Mouse (Mus musculus): ENCODE results near the gene Gmppa.

Gmppa gene

DNA sequence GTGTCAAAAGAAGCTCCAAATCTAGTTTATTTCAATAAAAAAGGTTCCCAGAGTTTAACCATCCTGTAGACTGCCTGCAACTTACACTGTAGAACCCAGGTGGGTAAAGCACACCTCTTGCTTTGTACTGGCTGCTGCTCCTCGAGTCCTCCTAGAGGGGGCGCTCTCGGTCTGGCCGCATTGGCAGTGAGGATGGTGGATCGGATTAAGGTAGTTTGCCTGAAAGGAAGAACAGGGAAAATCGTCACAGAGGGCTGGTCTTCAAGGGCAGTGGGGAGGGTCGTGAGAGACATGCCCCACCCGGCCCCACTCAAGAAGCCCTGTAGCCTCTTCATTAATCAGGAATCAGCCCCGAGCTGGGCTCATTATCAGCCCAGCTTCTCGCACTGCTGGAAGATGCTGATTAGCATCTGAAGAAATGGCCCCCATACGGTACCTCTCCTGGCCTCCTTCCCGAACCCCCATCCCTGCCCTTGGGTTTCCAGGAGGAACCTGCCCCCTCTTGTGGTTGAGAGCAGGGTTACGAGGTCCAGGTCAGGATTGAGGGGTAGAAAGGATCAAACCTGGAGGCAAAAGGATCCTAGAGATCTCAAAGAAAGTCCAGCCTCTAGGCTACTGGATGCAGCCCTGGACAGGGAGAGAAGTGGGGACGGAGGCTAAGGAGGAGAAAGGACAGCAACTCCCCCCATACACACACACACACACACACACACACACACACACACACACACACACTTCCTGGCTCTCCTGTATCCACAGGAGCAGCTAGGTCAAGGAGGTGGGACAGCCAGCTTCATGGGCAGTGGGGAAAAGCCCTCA is 21.2 kb downstream of the Gmppa start:
- peak; percentile 18 for DNase-seq (ENCODE audit: low read depth, low spot score)

DNA sequence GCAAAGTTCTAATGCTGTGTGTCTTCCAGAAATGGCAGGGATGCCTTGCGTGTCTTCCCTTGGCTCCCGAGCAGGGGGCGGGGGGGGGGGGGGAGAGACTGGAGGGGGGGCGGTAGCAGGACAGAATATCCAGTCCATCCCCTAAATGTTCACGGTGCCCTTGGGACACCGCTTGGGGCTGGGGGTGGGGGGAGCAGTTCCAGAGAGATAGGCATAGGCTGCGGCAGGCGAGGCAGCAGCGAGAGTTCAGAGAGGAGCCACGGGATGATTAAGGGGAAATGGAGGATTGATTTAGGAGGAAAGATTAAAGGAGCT is 21.9 kb downstream of the Gmppa start:
- Histone ChIP-seq H3K36me3 (ENCODE audit: control insufficient read depth, insufficient read depth, low read length, poor library complexity, severe bottlenecking) (no peaks in the 10 kb centered on the region), H3K27me3 (ENCODE audit: control insufficient read depth, insufficient read depth, low read length, poor library complexity, severe bottlenecking) (peaks cover 3% of the 10 kb centered on the region)
- DNase-seq (ENCODE audit: low read depth, low spot score), result no peak

More for the DNA sequence above, 21.2 kb downstream of the Gmppa start:
- Histone ChIP-seq H3K36me3 (ENCODE audit: control insufficient read depth, insufficient read depth, low read length, poor library complexity, severe bottlenecking) (no peaks in the 10 kb centered on the region), H3K27me3 (ENCODE audit: control insufficient read depth, insufficient read depth, low read length, poor library complexity, severe bottlenecking) (peaks cover 3% of the 10 kb centered on the region)

DNA sequence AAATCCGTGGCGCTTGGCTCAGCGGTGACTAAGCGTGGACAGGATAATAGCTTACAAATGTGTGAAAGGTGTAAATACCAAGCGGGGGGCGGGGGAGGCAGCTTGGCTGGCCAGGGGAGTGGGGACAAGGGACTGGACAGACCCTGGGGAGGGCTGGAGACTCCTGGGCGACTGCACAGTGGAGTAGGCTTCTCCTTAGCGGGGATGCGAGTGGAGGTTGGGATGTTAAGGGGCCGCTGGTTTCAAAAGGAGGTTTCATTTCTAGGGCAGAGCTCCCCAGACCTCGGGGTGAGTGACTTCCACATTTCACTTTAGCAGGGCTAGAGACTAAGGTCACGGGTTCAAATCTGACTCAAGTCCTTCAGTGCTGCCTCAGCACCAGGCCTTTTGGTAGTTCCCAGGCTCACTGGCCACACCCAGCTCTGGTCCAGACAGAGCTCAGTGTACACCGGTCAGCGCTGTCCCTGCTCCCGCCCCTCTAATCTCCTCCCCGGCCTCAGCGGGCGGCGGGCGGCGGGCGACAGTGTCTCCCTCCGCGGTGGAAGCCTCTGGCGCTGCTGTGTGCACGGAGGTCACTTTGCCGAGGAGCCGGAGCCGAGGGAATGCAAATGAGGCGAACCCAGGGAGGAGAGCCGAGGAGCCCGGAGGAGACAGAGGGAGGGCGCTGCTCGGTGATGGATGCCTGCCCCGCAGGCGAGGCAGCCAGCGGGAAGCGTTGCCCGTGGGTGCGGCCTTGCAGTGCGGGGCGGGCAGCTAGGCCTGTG is 22.5 kb downstream of the Gmppa start:
- DNase-seq (ENCODE audit: low read depth, low spot score), result peak; percentile 18
- Histone ChIP-seq H3K27me3 (ENCODE audit: control insufficient read depth, insufficient read depth, low read length, poor library complexity, severe bottlenecking) (peaks cover 3% of the 10 kb centered on the region), H3K36me3 (ENCODE audit: control insufficient read depth, insufficient read depth, low read length, poor library complexity, severe bottlenecking) (no peaks in the 10 kb centered on the region)

DNA sequence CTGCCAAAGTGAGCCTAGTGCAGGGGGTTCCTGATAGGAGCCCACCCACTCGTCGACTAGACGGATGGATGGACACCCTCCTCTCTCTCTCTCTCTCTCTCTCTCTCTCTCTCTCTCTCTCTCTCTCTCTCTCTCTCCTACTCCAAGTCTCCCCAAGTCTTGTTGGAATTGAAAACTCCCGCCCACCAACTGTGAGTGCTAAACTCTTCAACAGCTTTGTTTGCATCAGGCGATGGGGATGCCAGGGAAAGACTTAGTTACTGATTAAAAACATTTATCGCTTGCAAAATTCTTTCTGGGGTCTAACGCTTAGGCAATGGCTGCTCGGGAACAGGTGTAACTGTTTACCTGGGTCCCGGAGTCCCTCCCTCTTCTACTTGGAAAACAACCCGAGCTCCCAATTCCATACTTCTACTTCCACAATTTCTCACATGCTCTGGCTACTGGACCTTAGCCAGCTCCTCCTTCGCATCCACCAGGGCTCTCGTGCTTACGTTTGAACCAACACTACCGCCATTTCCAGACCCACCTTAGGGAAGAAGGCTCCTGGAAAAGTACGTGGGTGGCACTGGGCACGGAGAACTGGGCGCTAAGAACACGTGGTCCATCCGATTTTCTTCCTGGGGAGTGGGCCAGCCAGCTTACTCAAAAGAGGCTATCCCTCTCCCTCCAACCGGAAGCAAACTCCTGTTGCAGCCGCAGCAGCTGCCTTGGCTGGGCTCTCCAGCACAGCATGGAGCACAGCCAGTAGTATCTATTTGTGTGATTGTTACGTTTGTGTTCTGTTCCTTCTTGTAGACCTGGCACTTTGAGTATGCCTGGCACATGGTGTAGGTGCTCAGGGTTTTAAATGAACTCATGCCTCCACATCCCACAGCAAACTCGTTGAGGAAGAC is 23.3 kb downstream of the Gmppa start:
- Histone ChIP-seq H3K27me3 (ENCODE audit: control insufficient read depth, insufficient read depth, low read length, poor library complexity, severe bottlenecking) (peaks cover 3% of the 10 kb centered on the region; the same call in 1 of the 2 replicates), H3K36me3 (ENCODE audit: control insufficient read depth, insufficient read depth, low read length, poor library complexity, severe bottlenecking) (no peaks in the 10 kb centered on the region)
- no peak for DNase-seq (ENCODE audit: low read depth, low spot score)

DNA sequence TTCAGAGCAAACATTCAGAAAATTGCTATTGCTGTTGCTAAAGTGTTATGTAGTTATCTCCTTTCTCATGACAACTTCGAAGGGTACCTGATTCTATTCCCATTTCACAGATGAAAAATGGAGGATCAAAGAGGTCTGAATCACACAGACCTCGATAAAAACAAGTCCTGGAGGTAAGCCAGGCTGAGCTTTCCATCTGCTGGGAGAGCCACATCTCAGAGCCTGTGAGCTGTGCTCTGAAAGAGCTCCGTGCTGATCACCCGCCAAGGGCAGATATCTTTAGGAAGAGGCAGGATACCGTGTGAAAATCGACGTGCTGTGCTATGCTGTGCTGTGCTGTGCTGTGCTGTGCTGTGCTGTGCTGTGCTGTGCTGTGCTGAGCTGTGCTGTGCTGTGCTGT is 24.6 kb downstream of the Gmppa start:
- Histone ChIP-seq H3K27me3 (ENCODE audit: control insufficient read depth, insufficient read depth, low read length, poor library complexity, severe bottlenecking) (peaks cover 3% of the 10 kb centered on the region; the same call in 1 of the 2 replicates), H3K36me3 (ENCODE audit: control insufficient read depth, insufficient read depth, low read length, poor library complexity, severe bottlenecking) (no peaks in the 10 kb centered on the region)
- DNase-seq (ENCODE audit: low read depth, low spot score), result no peak

DNA sequence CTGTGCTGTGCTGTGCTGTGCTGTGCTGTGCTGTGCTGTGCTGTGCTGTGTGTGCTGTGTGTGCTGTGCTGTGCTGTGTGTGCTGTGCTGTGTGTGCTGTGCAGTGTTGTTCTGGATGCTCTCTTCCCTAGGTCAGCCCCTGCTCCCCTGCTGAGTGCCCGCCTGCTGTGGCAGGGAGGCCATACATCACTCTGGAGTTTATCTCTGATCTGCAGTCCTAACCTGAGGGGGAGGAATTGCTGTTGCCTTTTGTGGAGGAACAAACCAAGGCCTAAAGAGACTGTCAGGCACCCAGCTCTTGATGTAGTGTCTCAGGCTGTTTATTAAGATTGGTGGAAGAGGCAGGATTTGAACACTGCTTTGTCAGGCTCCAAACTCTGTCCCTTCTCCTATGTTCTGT is 26.9 kb downstream of the Gmppa start:
- no peak for DNase-seq (ENCODE audit: low read depth, low spot score)
- Histone ChIP-seq H3K27me3 (ENCODE audit: control insufficient read depth, insufficient read depth, low read length, poor library complexity, severe bottlenecking) (0 out of 2 replicates have a peak, but pooled peaks cover under 1% of the 10 kb centered on the region), H3K36me3 (ENCODE audit: control insufficient read depth, insufficient read depth, low read length, poor library complexity, severe bottlenecking) (no peaks in the 10 kb centered on the region)

DNA sequence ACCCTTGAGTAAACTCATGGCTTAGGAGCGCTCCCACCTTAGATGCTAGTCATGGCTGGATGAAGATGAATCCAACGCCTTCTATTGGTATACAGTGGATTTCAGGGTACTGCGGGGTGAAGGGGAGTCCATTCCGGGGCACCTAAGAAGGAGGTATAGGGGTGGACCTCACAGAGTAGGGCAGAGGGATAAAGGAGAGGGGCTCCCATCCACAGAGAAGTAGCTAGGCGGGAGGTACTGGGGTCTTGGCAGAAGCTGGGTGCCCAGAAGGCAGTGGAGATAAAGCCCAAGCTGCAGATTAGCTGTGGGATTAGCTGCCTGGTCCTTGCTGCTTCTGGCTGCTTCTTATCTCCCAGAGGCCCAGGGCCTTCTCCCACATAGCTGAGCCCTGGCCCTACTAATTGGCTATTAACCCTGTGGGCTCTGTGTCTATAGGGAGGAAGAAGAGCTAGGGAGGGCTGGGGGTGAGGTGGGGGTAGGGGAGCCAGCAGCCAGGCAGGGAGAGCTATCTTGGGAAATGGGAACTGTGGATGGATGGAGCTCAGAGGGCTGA is 28.0 kb downstream of the Gmppa start:
- Histone ChIP-seq H3K27me3 (ENCODE audit: control insufficient read depth, insufficient read depth, low read length, poor library complexity, severe bottlenecking) (no peaks in the 10 kb centered on the region), H3K36me3 (ENCODE audit: control insufficient read depth, insufficient read depth, low read length, poor library complexity, severe bottlenecking) (no peaks in the 10 kb centered on the region)
- no peak for DNase-seq (ENCODE audit: low read depth, low spot score)

DNA sequence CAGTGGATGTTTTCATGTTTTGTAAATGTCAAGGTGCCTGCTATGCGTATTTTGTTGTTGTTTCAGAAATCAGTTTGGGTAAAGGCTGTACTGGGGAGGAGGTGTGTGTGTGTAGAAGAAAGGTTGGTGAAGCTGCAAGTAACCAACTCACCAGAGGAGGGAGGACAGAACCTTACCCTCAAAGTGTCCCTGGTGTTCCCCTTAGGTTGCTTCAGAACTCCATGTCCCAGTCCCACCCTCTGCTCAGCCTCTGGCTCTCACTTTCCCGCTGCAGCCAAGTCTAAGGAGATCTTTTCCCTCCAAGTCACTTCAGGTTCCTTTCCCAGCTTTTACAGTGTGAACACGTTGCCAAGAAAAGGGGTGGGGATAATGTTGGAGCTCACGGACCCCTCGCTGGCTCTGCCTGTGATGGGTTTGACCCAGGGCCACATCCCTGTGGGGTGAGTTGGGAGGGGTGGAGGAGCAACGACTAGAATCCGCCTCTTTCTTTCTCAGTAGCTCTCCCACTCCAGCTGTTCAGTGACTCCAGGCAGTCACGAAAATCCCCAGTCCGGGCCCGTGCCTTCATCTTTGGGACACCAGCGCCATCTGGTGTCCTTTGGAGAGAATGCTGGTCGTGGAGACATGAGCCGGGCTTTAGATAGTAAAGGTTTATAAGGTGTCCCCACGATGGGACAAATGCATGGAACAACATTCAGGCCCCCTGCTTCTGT is 31.6 kb downstream of the Gmppa start:
- peak; percentile 79 for DNase-seq (ENCODE audit: low read depth, low spot score)
- no peaks in the 10 kb centered on the region for H3K36me3 ChIP-seq (ENCODE audit: control insufficient read depth, insufficient read depth, low read length, poor library complexity, severe bottlenecking)
- no peaks in the 10 kb centered on the region for H3K27me3 ChIP-seq (ENCODE audit: control insufficient read depth, insufficient read depth, low read length, poor library complexity, severe bottlenecking)

DNA sequence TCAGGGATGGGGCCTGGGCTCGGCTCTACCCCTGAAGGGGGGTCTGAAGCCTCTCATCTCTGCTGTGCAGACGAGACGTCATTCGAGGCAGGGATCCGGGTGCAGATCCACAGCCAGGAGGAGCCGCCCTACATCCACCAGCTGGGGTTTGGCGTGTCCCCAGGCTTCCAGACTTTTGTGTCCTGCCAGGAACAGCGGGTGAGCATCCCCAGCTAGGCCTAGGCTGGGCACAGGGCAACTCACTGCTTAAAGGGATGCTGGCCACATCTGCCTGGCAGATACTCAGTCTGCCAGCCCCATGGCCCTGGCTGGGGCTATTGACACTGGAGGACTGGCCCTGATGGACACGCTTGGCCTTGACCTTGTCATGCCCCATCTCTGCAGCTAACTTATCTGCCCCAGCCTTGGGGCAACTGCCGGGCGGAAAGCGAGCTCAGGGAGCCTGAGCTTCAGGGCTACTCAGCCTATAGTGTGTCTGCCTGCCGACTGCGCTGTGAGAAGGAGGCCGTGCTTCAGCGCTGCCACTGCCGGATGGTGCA is 33.6 kb downstream of the Gmppa start:
- H3K36me3 ChIP-seq (ENCODE audit: control insufficient read depth, insufficient read depth, low read length, poor library complexity, severe bottlenecking), result no peaks in the 10 kb centered on the region
- no peak for DNase-seq (ENCODE audit: low read depth, low spot score)
- no peaks in the 10 kb centered on the region for H3K27me3 ChIP-seq (ENCODE audit: control insufficient read depth, insufficient read depth, low read length, poor library complexity, severe bottlenecking)

DNA sequence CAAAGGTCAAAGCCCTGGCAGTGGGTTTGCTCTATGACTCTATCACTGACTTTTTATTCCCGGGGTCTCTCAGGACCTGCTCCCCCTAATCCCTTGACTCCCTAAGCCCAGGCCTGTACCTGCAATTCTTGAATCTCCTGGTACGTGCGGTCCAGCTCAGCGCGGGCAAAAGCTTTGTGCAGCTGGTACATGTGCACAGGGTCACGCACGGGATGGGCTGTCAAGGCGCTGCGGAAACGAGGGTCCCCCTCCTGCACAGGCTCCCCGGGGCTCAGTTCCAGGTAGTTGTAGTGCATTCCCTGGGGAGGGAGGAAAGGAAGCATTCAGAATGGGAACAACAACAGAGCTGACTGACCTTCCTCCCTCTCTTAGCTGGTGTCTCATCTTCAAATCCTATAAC is 40.7 kb downstream of the Gmppa start:
- Histone ChIP-seq H3K27me3 (ENCODE audit: control insufficient read depth, insufficient read depth, low read length, poor library complexity, severe bottlenecking) (no peaks in the 10 kb centered on the region), H3K36me3 (ENCODE audit: control insufficient read depth, insufficient read depth, low read length, poor library complexity, severe bottlenecking) (0 out of 2 replicates have a peak, but pooled peaks cover 2% of the 10 kb centered on the region)
- no peak for DNase-seq (ENCODE audit: low read depth, low spot score)

DNA sequence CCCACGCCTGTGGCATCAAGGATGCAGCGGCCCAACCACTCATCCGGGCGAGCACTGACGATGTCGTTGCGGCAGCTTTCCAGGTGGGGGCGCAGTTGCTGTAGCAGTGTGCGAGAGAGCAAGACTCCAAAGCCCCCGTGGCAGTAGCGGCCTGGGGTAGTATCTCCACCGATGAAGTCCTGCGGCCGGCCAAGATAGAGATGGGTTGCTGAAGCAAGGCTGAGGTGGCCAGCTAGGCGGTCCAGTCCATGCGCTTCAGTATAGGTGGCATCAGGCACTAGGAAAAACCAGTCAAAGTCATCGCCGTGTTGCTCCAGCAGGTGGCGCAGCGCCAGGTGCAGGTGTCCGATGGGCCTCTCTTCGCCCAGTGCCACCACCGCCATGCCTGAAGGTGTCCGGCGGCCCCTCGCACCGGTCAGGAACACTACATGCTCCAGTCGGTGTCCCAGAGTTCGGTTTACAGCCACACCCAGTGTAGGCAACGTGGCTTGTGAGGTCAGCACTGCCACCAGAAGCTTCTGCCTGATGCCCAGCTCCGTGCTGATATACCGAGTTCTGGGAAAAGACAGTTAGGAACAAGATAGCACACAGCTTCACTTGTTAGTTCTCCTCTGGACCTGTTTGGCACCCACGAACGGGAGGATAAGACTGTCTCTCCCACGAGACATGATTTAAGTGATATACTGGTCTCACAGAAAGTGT is 41.7 kb downstream of the Gmppa start:
- peak; percentile 88 for DNase-seq (ENCODE audit: low read depth, low spot score)
- Histone ChIP-seq H3K27me3 (ENCODE audit: control insufficient read depth, insufficient read depth, low read length, poor library complexity, severe bottlenecking) (no peaks in the 10 kb centered on the region), H3K36me3 (ENCODE audit: control insufficient read depth, insufficient read depth, low read length, poor library complexity, severe bottlenecking) (0 out of 2 replicates have a peak, but pooled peaks cover 2% of the 10 kb centered on the region)

DNA sequence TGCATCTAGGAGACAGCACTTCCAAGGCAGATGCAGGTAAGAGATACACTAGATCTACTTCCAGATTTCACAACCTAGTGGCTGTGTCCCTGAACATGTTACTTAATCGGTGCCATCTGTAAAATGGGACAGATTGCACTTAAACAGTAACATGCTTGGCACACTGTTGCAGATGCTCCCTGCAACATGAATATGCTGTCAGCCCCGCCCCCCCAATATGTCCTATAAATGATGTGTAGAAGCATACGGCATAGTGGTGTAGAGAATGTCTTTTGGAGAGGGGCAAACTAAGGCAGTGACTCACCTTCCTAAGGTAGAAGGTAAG is 42.2 kb downstream of the Gmppa start:
- no peaks in the 10 kb centered on the region for H3K27me3 ChIP-seq (ENCODE audit: control insufficient read depth, insufficient read depth, low read length, poor library complexity, severe bottlenecking)
- 0 out of 2 replicates have a peak, but pooled peaks cover 2% of the 10 kb centered on the region for H3K36me3 ChIP-seq (ENCODE audit: control insufficient read depth, insufficient read depth, low read length, poor library complexity, severe bottlenecking)
- peak; percentile 33 for DNase-seq (ENCODE audit: low read depth, low spot score)

DNA sequence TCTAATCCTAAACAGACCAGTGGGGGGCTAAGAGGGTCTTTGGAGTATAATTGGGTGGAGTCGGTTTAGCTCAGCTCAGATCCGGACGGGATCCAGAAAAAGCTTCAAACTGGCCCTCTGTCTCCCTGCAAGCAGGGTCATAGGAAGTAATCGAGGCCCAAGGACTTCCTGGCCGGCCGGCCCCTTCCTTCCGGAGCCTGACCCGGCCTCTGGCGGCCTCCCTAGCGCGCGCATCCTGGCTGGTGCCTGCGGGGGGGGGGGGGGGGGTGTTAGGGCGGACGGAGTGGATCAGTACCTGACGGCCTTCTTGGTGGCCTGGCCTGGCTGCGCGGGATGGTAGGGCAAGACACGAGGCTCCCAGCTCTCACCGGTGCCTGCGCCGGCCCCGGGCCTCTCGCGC is 42.8 kb downstream of the Gmppa start:
- H3K27me3 ChIP-seq (ENCODE audit: control insufficient read depth, insufficient read depth, low read length, poor library complexity, severe bottlenecking), result no peaks in the 10 kb centered on the region
- H3K36me3 ChIP-seq (ENCODE audit: control insufficient read depth, insufficient read depth, low read length, poor library complexity, severe bottlenecking), result 0 out of 2 replicates have a peak, but pooled peaks cover 2% of the 10 kb centered on the region
- peak; percentile 59 for DNase-seq (ENCODE audit: low read depth, low spot score)
